8 mouse cellular contexts compared by ENCODE assay signal in genomic region chr12:83632680-83633025, GRCm38 (mm10). TPM values are rescaled to one million over a fixed set of nuclear protein-coding genes. Genes with fewer than 3 reads are reported as not detected.
DNase-seq lines count a peak whose midpoint lies in the region; ATAC-seq lines count a peak whose summit lies in the region.

No protein-coding gene starts in this region.

- 0% methylated on average over 20 of the region's 20 CpGs for WGBS in embryonic facial prominence, embryonic 15.5 days
- WGBS in heart, embryonic 10.5 days = under 1% methylated on average over 20 of the region's 20 CpGs
- WGBS in kidney, embryonic 15.5 days = 0% methylated on average over 20 of the region's 20 CpGs
- 0% methylated on average over 20 of the region's 20 CpGs for WGBS in liver, embryonic 12.5 days (ENCODE audit: insufficient replicate concordance)
- WGBS in neural tube, embryonic 14.5 days = under 1% methylated on average over 20 of the region's 20 CpGs

- H3K9ac ChIP-seq in embryonic facial prominence, embryonic 15.5 days = peak overlapping the region; percentile 96
- peak overlapping the region; percentile 92 for H3K9ac ChIP-seq in kidney, embryonic 15.5 days
- peak overlapping the region; percentile 97 for H3K9ac ChIP-seq in liver, embryonic 12.5 days
- peak overlapping the region; percentile 98 for H3K9ac ChIP-seq in neural tube, embryonic 14.5 days (replicated peaks; ENCODE audit: low read depth, low read length)

- H3K9me3 ChIP-seq in embryonic facial prominence, embryonic 15.5 days (replicated peaks) = no peaks in the 10 kb centered on the region
- H3K9me3 ChIP-seq in heart, embryonic 10.5 days = no peaks in the 10 kb centered on the region
- no peaks in the 10 kb centered on the region for H3K9me3 ChIP-seq in kidney, embryonic 15.5 days (replicated peaks)
- no peaks in the 10 kb centered on the region for H3K9me3 ChIP-seq in liver, embryonic 12.5 days (replicated peaks)
- no peaks in the 10 kb centered on the region for H3K9me3 ChIP-seq in neural tube, embryonic 14.5 days (ENCODE audit: control insufficient read depth, low read length)

- peak overlapping the region; percentile 88 for H3K4me3 ChIP-seq in embryonic facial prominence, embryonic 15.5 days (replicated peaks)
- peak overlapping the region; percentile 98 for H3K4me3 ChIP-seq in heart, embryonic 10.5 days
- H3K4me3 ChIP-seq in kidney, embryonic 15.5 days (replicated peaks) = peak overlapping the region; percentile 94
- peak overlapping the region; percentile 98 for H3K4me3 ChIP-seq in liver, embryonic 12.5 days
- peak overlapping the region; percentile 90 for H3K4me3 ChIP-seq in neural tube, embryonic 14.5 days (ENCODE audit: low read depth, low read length)

- peaks cover 6% of the 10 kb centered on the region; the same call in 1 of the 2 replicates for H3K4me1 ChIP-seq in embryonic facial prominence, embryonic 15.5 days
- H3K4me1 ChIP-seq in heart, embryonic 10.5 days = peaks cover 8% of the 10 kb centered on the region; the same call in 1 of the 2 replicates
- 0 out of 2 replicates have a peak, but pooled peaks cover 5% of the 10 kb centered on the region for H3K4me1 ChIP-seq in kidney, embryonic 15.5 days
- peaks cover 24% of the 10 kb centered on the region for H3K4me1 ChIP-seq in liver, embryonic 12.5 days
- peaks cover 11% of the 10 kb centered on the region for H3K4me1 ChIP-seq in neural tube, embryonic 14.5 days (ENCODE audit: control insufficient read depth, insufficient read depth, low read length)

- peak; percentile 60 to 67 for DNase-seq in B cell, adult 2 months
- DNase-seq in adrenal gland, postnatal 14 days = peak; percentile 64
- DNase-seq in heart, embryonic 10.5 days (ENCODE audit: low spot score) = peak; percentile 81
- peak; percentile 82 for DNase-seq in testis, postnatal 14 days (ENCODE audit: low spot score)

- peak overlapping the region; percentile 96 for H3K27ac ChIP-seq in embryonic facial prominence, embryonic 15.5 days (replicated peaks)
- peak overlapping the region; percentile 96 for H3K27ac ChIP-seq in heart, embryonic 10.5 days
- H3K27ac ChIP-seq in kidney, embryonic 15.5 days = peak overlapping the region; percentile 96
- peak overlapping the region; percentile 93 for H3K27ac ChIP-seq in liver, embryonic 12.5 days
- H3K27ac ChIP-seq in neural tube, embryonic 14.5 days (ENCODE audit: low read depth, low read length) = peak overlapping the region; percentile 93

- H3K27me3 ChIP-seq in embryonic facial prominence, embryonic 15.5 days = no peaks in the 10 kb centered on the region
- no peaks in the 10 kb centered on the region for H3K27me3 ChIP-seq in heart, embryonic 10.5 days (ENCODE audit: insufficient read depth, poor library complexity, severe bottlenecking)
- H3K27me3 ChIP-seq in kidney, embryonic 15.5 days = no peaks in the 10 kb centered on the region
- H3K27me3 ChIP-seq in liver, embryonic 12.5 days (replicated peaks) = no peaks in the 10 kb centered on the region
- H3K27me3 ChIP-seq in neural tube, embryonic 14.5 days (ENCODE audit: control insufficient read depth, insufficient read depth, low read length) = no peaks in the 10 kb centered on the region

- H3K4me2 ChIP-seq in embryonic facial prominence, embryonic 15.5 days (replicated peaks) = peak overlapping the region; percentile 58
- peak overlapping the region; percentile 62 for H3K4me2 ChIP-seq in kidney, embryonic 15.5 days
- peak overlapping the region; percentile 80 for H3K4me2 ChIP-seq in liver, embryonic 12.5 days
- H3K4me2 ChIP-seq in neural tube, embryonic 14.5 days (ENCODE audit: low read depth, low read length) = peak overlapping the region; percentile 78

- no peak for ATAC-seq in embryonic facial prominence, embryonic 15.5 days (ENCODE audit: insufficient number of reproducible peaks, low FRiP score, low TSS enrichment, low read depth)
- ATAC-seq in kidney, embryonic 15.5 days (replicated peaks; ENCODE audit: low FRiP score) = peak; percentile 57; the same call in 1 of the 2 replicates
- ATAC-seq in liver, embryonic 12.5 days = peak; percentile 22
- ATAC-seq in neural tube, embryonic 14.5 days (ENCODE audit: low read depth) = peak; percentile 64

- H3K36me3 ChIP-seq in embryonic facial prominence, embryonic 15.5 days = peaks cover 18% of the 10 kb centered on the region
- peaks cover 28% of the 10 kb centered on the region for H3K36me3 ChIP-seq in heart, embryonic 10.5 days
- peaks cover 26% of the 10 kb centered on the region for H3K36me3 ChIP-seq in kidney, embryonic 15.5 days
- peaks cover 28% of the 10 kb centered on the region for H3K36me3 ChIP-seq in liver, embryonic 12.5 days
- H3K36me3 ChIP-seq in neural tube, embryonic 14.5 days (ENCODE audit: control insufficient read depth, insufficient read depth, low read length) = peaks cover 4% of the 10 kb centered on the region; the same call in 1 of the 2 replicates

RNA-seq across cellular contexts. Expression of gene Rbm25, which starts 1.6 kb away (rescaled TPM):
- total RNA-seq in adrenal gland, postnatal 14 days (2021) = 103 and 128 TPM in 2 replicates
- polyA plus RNA-seq in embryonic facial prominence, embryonic 15.5 days (2015; fragmentation: Nextera tagmentation; extraction: Ambion mirVana) = 225 and 256 TPM in 2 replicates
- polyA plus RNA-seq in heart, embryonic 10.5 days (2016; fragmentation: Nextera tagmentation; extraction: Ambion mirVana) = 193 and 223 TPM in 2 replicates
- polyA plus RNA-seq in kidney, embryonic 15.5 days (2015; fragmentation: Nextera tagmentation; extraction: Ambion mirVana) = 283 and 284 TPM in 2 replicates
- 163 and 166 TPM in 2 replicates for polyA plus RNA-seq in liver, embryonic 12.5 days (2016; fragmentation: Nextera tagmentation; extraction: Ambion mirVana)
- 239 and 242 TPM in 2 replicates for polyA plus RNA-seq in neural tube, embryonic 14.5 days (2014; fragmentation: Nextera tagmentation; extraction: Ambion mirVana)

RNA-seq across cellular contexts. Expression of gene Zfyve1, which starts 35.6 kb away (rescaled TPM):
- total RNA-seq in adrenal gland, postnatal 14 days (2021) = 33.6 and 35.6 TPM in 2 replicates
- polyA plus RNA-seq in embryonic facial prominence, embryonic 15.5 days (2015; fragmentation: Nextera tagmentation; extraction: Ambion mirVana) = 18.8 and 21.4 TPM in 2 replicates
- 17.8 and 18.7 TPM in 2 replicates for polyA plus RNA-seq in heart, embryonic 10.5 days (2016; fragmentation: Nextera tagmentation; extraction: Ambion mirVana)
- polyA plus RNA-seq in kidney, embryonic 15.5 days (2015; fragmentation: Nextera tagmentation; extraction: Ambion mirVana) = 18.5 and 20.1 TPM in 2 replicates
- 8.2 and 9.1 TPM in 2 replicates for polyA plus RNA-seq in liver, embryonic 12.5 days (2016; fragmentation: Nextera tagmentation; extraction: Ambion mirVana)
- 23.6 and 29.0 TPM in 2 replicates for polyA plus RNA-seq in neural tube, embryonic 14.5 days (2014; fragmentation: Nextera tagmentation; extraction: Ambion mirVana)

RNA-seq across cellular contexts. Expression of gene Psen1, which starts 55.3 kb away (rescaled TPM):
- total RNA-seq in adrenal gland, postnatal 14 days (2021) = 53.6 and 62.6 TPM in 2 replicates
- polyA plus RNA-seq in embryonic facial prominence, embryonic 15.5 days (2015; fragmentation: Nextera tagmentation; extraction: Ambion mirVana) = 67.8 and 72.3 TPM in 2 replicates
- 52.9 and 60.4 TPM in 2 replicates for polyA plus RNA-seq in heart, embryonic 10.5 days (2016; fragmentation: Nextera tagmentation; extraction: Ambion mirVana)
- 63.3 and 63.5 TPM in 2 replicates for polyA plus RNA-seq in kidney, embryonic 15.5 days (2015; fragmentation: Nextera tagmentation; extraction: Ambion mirVana)
- polyA plus RNA-seq in liver, embryonic 12.5 days (2016; fragmentation: Nextera tagmentation; extraction: Ambion mirVana) = 32.2 and 33.0 TPM in 2 replicates
- 81.5 and 84.3 TPM in 2 replicates for polyA plus RNA-seq in neural tube, embryonic 14.5 days (2014; fragmentation: Nextera tagmentation; extraction: Ambion mirVana)
